Mouse (Mus musculus) brain, embryonic 14.5 days (tissue): Measurements from ENCODE around the gene Gm42715.

Experiments
- CTCF ChIP-seq: fragments of 200-500 bp; IDR thresholded peaks from 2 replicates; pipeline ENCODE4 v1.5.1; 2012; ENCODE audit warnings: inconsistent platforms, mild to moderate bottlenecking, moderate library complexity, borderline replicate concordance; ENCODE audit not compliant: insufficient read depth, insufficient read length; ENCODE audit errors: extremely low read depth
- POLR2A ChIP-seq: fragments of 200-500 bp; IDR thresholded peaks from 2 replicates; pipeline ENCODE4 v1.6.1; 2012; ENCODE audit warnings: mild to moderate bottlenecking, inconsistent platforms, borderline replicate concordance; ENCODE audit not compliant: poor library complexity, insufficient read depth, insufficient read length, severe bottlenecking; ENCODE audit errors: extremely low read depth

GRCm38 (mm10) chr7:127600612-127601011 is 81.2 kb downstream of the Gm42715 start:
- TF ChIP-seq POLR2A: no peak
- TF ChIP-seq CTCF: no peak
